Mouse (Mus musculus) midbrain, embryonic 11.5 days (tissue): Measurements from ENCODE around the gene Scaf1. TPM values are rescaled to one million over a fixed set of nuclear protein-coding genes. Genes with fewer than 3 reads are reported as not detected.

Experiments
- ATAC-seq: fragments of 200-750 bp; cut with Nextera tagmentation; 2 replicates; pipeline ENCODE4 v1.8.0; 2017; ENCODE audit warnings: moderate TSS enrichment, moderate library complexity; ENCODE audit not compliant: low FRiP score
- DNase-seq: peaks from one replicate; pipeline ENCODE4 v3.0.0; 2015; ENCODE audit warnings: low spot score; ENCODE audit errors: missing footprints
- H3K27ac ChIP-seq: fragments of 300-500 bp; sonication (generic); 2 replicates; pipeline ENCODE4 v1.5.1; 2014; ENCODE audit warnings: low read depth, low read length
- H3K27me3 ChIP-seq: fragments of 300-500 bp; sonication (generic); 2 replicates; pipeline ENCODE4 v1.6.1; 2014; ENCODE audit warnings: mild to moderate bottlenecking, low read length, moderate library complexity, mixed read lengths; ENCODE audit not compliant: control insufficient read depth, insufficient read depth
- H3K36me3 ChIP-seq: fragments of 300-500 bp; sonication (generic); 2 replicates; pipeline ENCODE4 v1.6.1; 2014; ENCODE audit warnings: mild to moderate bottlenecking, low read length, moderate library complexity, mixed read lengths; ENCODE audit not compliant: control insufficient read depth, insufficient read depth
- H3K4me1 ChIP-seq: fragments of 300-500 bp; sonication (generic); 2 replicates; pipeline ENCODE4 v1.6.1; 2014; ENCODE audit warnings: low read length; ENCODE audit not compliant: control insufficient read depth, insufficient read depth
- H3K4me2 ChIP-seq: fragments of 300-500 bp; sonication (generic); 2 replicates; pipeline ENCODE4 v1.6.1; 2014; ENCODE audit warnings: mild to moderate bottlenecking, moderate library complexity
- H3K4me3 ChIP-seq: fragments of 300-500 bp; sonication (generic); 2 replicates; pipeline ENCODE4 v1.5.1; 2014; ENCODE audit warnings: low read depth, low read length
- H3K9ac ChIP-seq: fragments of 300-500 bp; sonication (generic); 2 replicates; pipeline ENCODE4 v1.6.1; 2014; ENCODE audit warnings: low read length
- H3K9me3 ChIP-seq: fragments of 300-500 bp; sonication (generic); 2 replicates; pipeline ENCODE4 v1.6.1; 2016; ENCODE audit warnings: low read length; ENCODE audit not compliant: control insufficient read depth
- WGBS: fragments of 180-500 bp; shearing (Covaris S2); extraction: QIAGEN DNeasy Blood & Tissue Kit; methylation state at CpG from one replicate; pipeline ENCODE4 v1.1.7; 2014; 5-methylcytosine and 5-hydroxymethylcytosine counted together
- microRNA-seq: library from miRNA; unstranded; fragments of <30 nt; microRNA quantifications from one replicate; pipeline ENCODE4, GENCODE M21; 2017
- polyA plus RNA-seq: library from polyadenylated mRNA; unstranded; fragments of >200 nt; fragmentation: Nextera tagmentation; extraction: Ambion mirVana; gene quantifications from 2 replicates; pipeline ENCODE4 v1.2.1, GENCODE M21; 2014

Scaf1 gene
- polyA plus RNA-seq, 1 experiment from 2014 or later, result 43.6 TPM

- Histone ChIP-seq H3K27ac (no peak overlapping the region), H3K9ac (no peak overlapping the region), H3K9me3 (no peaks in the 10 kb centered on the region), H3K36me3 (0 out of 2 replicates have a peak, but pooled peaks cover 2% of the 10 kb centered on the region), H3K4me3 (no peak overlapping the region), H3K4me1 (no peaks in the 10 kb centered on the region), H3K27me3 (no peaks in the 10 kb centered on the region), H3K4me2 (no peak overlapping the region)
- no peak for DNase-seq
- WGBS, result 58% methylated on average over 7 of the region's 7 CpGs
- no peak for ATAC-seq
Measured at GRCm38 (mm10) chr7:44958208-44958607, 58.0 kb downstream of the Scaf1 start.

GRCm38 (mm10) chr7:44957183-44957835 is 58.9 kb downstream of the Scaf1 start:
- Histone ChIP-seq H3K27ac (no peak overlapping the region), H3K27me3 (no peaks in the 10 kb centered on the region), H3K4me3 (no peak overlapping the region), H3K9me3 (no peaks in the 10 kb centered on the region), H3K36me3 (0 out of 2 replicates have a peak, but pooled peaks cover 2% of the 10 kb centered on the region), H3K4me1 (peaks cover 3% of the 10 kb centered on the region; the same call in 1 of the 2 replicates), H3K9ac (no peak overlapping the region), H3K4me2 (no peak overlapping the region)
- DNase-seq (no peak), ATAC-seq (no peak)
- WGBS, result 71% methylated on average over 20 of the region's 20 CpGs

GRCm38 (mm10) chr7:44956266-44956665 is 59.9 kb downstream of the Scaf1 start:
- Histone ChIP-seq H3K4me1 (peaks cover 6% of the 10 kb centered on the region; the same call in 1 of the 2 replicates), H3K36me3 (0 out of 2 replicates have a peak, but pooled peaks cover 2% of the 10 kb centered on the region), H3K4me2 (no peak overlapping the region), H3K27ac (no peak overlapping the region), H3K27me3 (peaks cover 7% of the 10 kb centered on the region), H3K4me3 (no peak overlapping the region), H3K9me3 (no peaks in the 10 kb centered on the region), H3K9ac (peak overlapping the region; percentile 9; the same call in 1 of the 2 replicates)
- WGBS, result 55% methylated on average over 6 of the region's 6 CpGs
- no peak for DNase-seq
- ATAC-seq, result no peak

GRCm38 (mm10) chr7:44955628-44956027 is 60.5 kb downstream of the Scaf1 start:
- Histone ChIP-seq H3K9ac (no peak overlapping the region), H3K36me3 (0 out of 2 replicates have a peak, but pooled peaks cover 2% of the 10 kb centered on the region), H3K4me1 (peaks cover 6% of the 10 kb centered on the region; the same call in 1 of the 2 replicates), H3K4me3 (no peak overlapping the region), H3K9me3 (no peaks in the 10 kb centered on the region), H3K27ac (no peak overlapping the region), H3K4me2 (no peak overlapping the region), H3K27me3 (peaks cover 13% of the 10 kb centered on the region)
- ATAC-seq (no peak), DNase-seq (no peak)
- 59% methylated on average over 5 of the region's 5 CpGs for WGBS

- 0 out of 2 replicates have a peak, but pooled peaks cover 2% of the 10 kb centered on the region for H3K36me3 ChIP-seq
- WGBS, result 76% methylated on average over 12 of the region's 12 CpGs
- H3K9ac ChIP-seq, result no peak overlapping the region
- DNase-seq (no peak), ATAC-seq (no peak)
- peaks cover 6% of the 10 kb centered on the region; the same call in 1 of the 2 replicates for H3K4me1 ChIP-seq
- H3K4me2 ChIP-seq, result no peak overlapping the region
- H3K27me3 ChIP-seq, result peaks cover 21% of the 10 kb centered on the region
- no peaks in the 10 kb centered on the region for H3K9me3 ChIP-seq
- no peak overlapping the region for H3K27ac ChIP-seq
- H3K4me3 ChIP-seq, result no peak overlapping the region
Measured at GRCm38 (mm10) chr7:44954091-44954885, 61.9 kb downstream of the Scaf1 start.

- no peak overlapping the region for H3K4me3 ChIP-seq
- H3K9me3 ChIP-seq, result no peaks in the 10 kb centered on the region
- H3K9ac ChIP-seq, result no peak overlapping the region
- H3K4me2 ChIP-seq, result no peak overlapping the region
- DNase-seq, result no peak
- H3K27ac ChIP-seq, result no peak overlapping the region
- WGBS, result 56% methylated on average over 14 of the region's 14 CpGs
- peaks cover 6% of the 10 kb centered on the region; the same call in 1 of the 2 replicates for H3K4me1 ChIP-seq
- no peaks in the 10 kb centered on the region for H3K36me3 ChIP-seq
- peaks cover 21% of the 10 kb centered on the region for H3K27me3 ChIP-seq
- no peak for ATAC-seq
Measured at GRCm38 (mm10) chr7:44953561-44953960, 62.6 kb downstream of the Scaf1 start.

Small RNA genes lying within 50 kb of the gene (microRNA-seq; reads per million reads assigned to microRNA genes)
- gene Mir7054, result 1.3 reads per million

Other genes starting within 250 kb of the Scaf1 start
- gene Nup62, start 200.3 kb downstream of the Scaf1 start, polyA plus RNA-seq, result 60.2 and 64.1 TPM in 2 replicates
- 0.84 and 1.2 TPM in 2 replicates for gene Il4i1, start 200.0 kb downstream of the Scaf1 start, polyA plus RNA-seq
- gene Atf5, start 199.7 kb downstream of the Scaf1 start, polyA plus RNA-seq, result 2.8 and 3.3 TPM in 2 replicates
- 31.8 and 34.3 TPM in 2 replicates for gene Akt1s1, start 167.4 kb downstream of the Scaf1 start, polyA plus RNA-seq
- gene Tbc1d17, start 167.3 kb downstream of the Scaf1 start, polyA plus RNA-seq, result 63.4 and 69.4 TPM in 2 replicates
- gene Pnkp, start 159.2 kb downstream of the Scaf1 start, polyA plus RNA-seq, result 26.1 and 28.6 TPM in 2 replicates
- 316 and 350 TPM in 2 replicates for gene Ptov1, start 146.6 kb downstream of the Scaf1 start, polyA plus RNA-seq
- gene Med25, start 123.7 kb downstream of the Scaf1 start, polyA plus RNA-seq, result 69.5 and 75.4 TPM in 2 replicates
- 18.8 and 23.1 TPM in 2 replicates for gene Fuz, start 120.3 kb downstream of the Scaf1 start, polyA plus RNA-seq
- 68.0 and 74.8 TPM in 2 replicates for gene Ap2a1, start 86.9 kb downstream of the Scaf1 start, polyA plus RNA-seq
- 0.07 TPM in 1 of 2 replicates, not detected in the other for gene Tsks, start 73.2 kb downstream of the Scaf1 start, polyA plus RNA-seq
- gene Cpt1c, start 41.5 kb downstream of the Scaf1 start, polyA plus RNA-seq, result 20.8 and 21.8 TPM in 2 replicates
- 276 and 281 TPM in 2 replicates for gene Prmt1, start 29.8 kb downstream of the Scaf1 start, polyA plus RNA-seq
- 55.6 and 65.9 TPM in 2 replicates for gene Irf3, start 18.7 kb downstream of the Scaf1 start, polyA plus RNA-seq
- gene Bcl2l12, start 17.7 kb downstream of the Scaf1 start, polyA plus RNA-seq, result 56.0 and 62.2 TPM in 2 replicates
- 18.6 and 22.2 TPM in 2 replicates for gene Rras, start 1.6 kb upstream of the Scaf1 start, polyA plus RNA-seq
- gene Prr12, start 36.5 kb upstream of the Scaf1 start, polyA plus RNA-seq, result 9.6 and 12.2 TPM in 2 replicates
- 53.2 and 56.7 TPM in 2 replicates for gene Nosip, start 46.1 kb upstream of the Scaf1 start, polyA plus RNA-seq
- gene Prrg2, start 46.3 kb upstream of the Scaf1 start, polyA plus RNA-seq, result 12.7 and 13.5 TPM in 2 replicates
- 121 and 123 TPM in 2 replicates for gene Rcn3, start 75.9 kb upstream of the Scaf1 start, polyA plus RNA-seq
- gene Fcgrt, start 87.5 kb upstream of the Scaf1 start, polyA plus RNA-seq, result 16.1 and 18.3 TPM in 2 replicates
- gene Rps11, start 108.1 kb upstream of the Scaf1 start, polyA plus RNA-seq, result 1,376 and 1,392 TPM in 2 replicates
- 1,212 and 1,290 TPM in 2 replicates for gene Rpl13a, start 112.4 kb upstream of the Scaf1 start, polyA plus RNA-seq
- 0.17 and 0.60 TPM in 2 replicates for gene Gm45713, start 119.9 kb upstream of the Scaf1 start, polyA plus RNA-seq
- gene Flt3l, start 120.1 kb upstream of the Scaf1 start, polyA plus RNA-seq, result 0.40 and 0.97 TPM in 2 replicates
- 104 and 105 TPM in 2 replicates for gene Pih1d1, start 137.9 kb upstream of the Scaf1 start, polyA plus RNA-seq
- 22.0 and 25.7 TPM in 2 replicates for gene Aldh16a1, start 138.2 kb upstream of the Scaf1 start, polyA plus RNA-seq
- 0.40 and 0.51 TPM in 2 replicates for gene Slc17a7, start 147.6 kb upstream of the Scaf1 start, polyA plus RNA-seq
- not detected in 2 replicates for gene Gfy, start 163.2 kb upstream of the Scaf1 start, polyA plus RNA-seq
- gene Pth2, start 164.6 kb upstream of the Scaf1 start, polyA plus RNA-seq, result 0.53 and 0.63 TPM in 2 replicates
- gene Ccdc155, start 188.5 kb upstream of the Scaf1 start, polyA plus RNA-seq, result 0.52 and 0.86 TPM in 2 replicates
- gene Dkkl1, start 195.8 kb upstream of the Scaf1 start, polyA plus RNA-seq, result 0.81 and 1.2 TPM in 2 replicates
- 241 and 253 TPM in 2 replicates for gene Tead2, start 199.4 kb upstream of the Scaf1 start, polyA plus RNA-seq
- 0.81 and 0.97 TPM in 2 replicates for gene Cd37, start 222.8 kb upstream of the Scaf1 start, polyA plus RNA-seq
- not detected in 2 replicates for gene Slc6a16, start 224.7 kb upstream of the Scaf1 start, polyA plus RNA-seq